Mouse (Mus musculus): ENCODE results near the gene Smgc.

DNA sequence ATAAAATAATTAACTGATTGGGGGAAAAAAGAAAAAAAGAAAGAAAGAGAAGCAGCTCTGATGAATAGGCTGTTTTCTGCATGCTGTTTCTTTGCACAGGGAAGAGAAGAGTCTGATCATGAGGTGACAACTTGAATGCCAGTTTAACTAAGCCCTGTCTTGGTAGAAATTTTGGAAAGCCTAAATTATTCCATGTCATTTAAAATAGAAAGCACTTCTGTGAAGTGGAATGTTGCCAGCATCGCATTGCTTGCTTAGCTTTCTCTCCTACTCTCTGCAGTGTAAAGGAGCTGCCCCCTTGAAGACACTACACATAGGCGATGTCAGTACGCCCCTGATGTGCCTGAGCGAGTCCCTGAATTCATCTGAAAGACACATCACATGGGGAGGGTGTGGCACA is 31.6 kb upstream of the Smgc start:
- TF ChIP-seq CTCF (IDR thresholded peaks at IDR 0.05; ENCODE audit: extremely low read depth, insufficient read length, insufficient replicate concordance, low read depth, low read length), result no peak
- TF ChIP-seq POLR2A (IDR thresholded peaks at IDR 0.05; ENCODE audit: low read depth, low read length), result no peak
